In the genomic region with DNA sequence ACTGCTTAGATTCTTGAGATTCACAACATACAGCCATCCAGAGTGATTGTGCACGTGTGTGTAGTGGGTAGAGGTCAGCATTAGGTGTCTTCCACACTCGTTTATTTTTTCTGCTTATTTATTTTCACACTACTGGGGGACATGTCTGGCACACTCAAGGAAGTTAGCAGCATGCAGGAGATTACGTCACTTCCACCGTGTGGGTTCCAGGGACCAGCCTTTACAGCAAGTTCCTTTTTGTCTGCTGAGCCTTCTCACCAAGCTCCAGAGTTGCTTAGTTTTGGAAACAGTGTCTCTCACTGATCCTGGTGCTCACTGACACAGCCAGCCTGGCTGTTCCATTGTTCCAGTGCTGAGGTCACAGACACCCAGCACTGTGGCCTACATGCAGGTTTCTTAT, we compare ENCODE assay signal across 18 mouse cellular contexts. TPM values are rescaled to one million over a fixed set of nuclear protein-coding genes. Genes with fewer than 3 reads are reported as not detected.
A peak's percentile ranks its signal among the peaks of the same experiment; 100 is the strongest.
DNase-seq lines count a peak whose midpoint lies in the region; ATAC-seq and TF ChIP-seq lines count a peak whose summit lies in the region.
"Had no signal": no experiment of that assay in that cellular context is flagged by ENCODE, and none has a peak within 500 bp of the region (broad histone marks: within the 10 kb centered on the region; RNA-seq: fewer than 3 reads in every experiment).

No protein-coding gene starts in this region.

- no peaks in the 10 kb centered on the region for H3K27me3 ChIP-seq in kidney, adult 2 months (replicated peaks; ENCODE audit: control insufficient read depth, insufficient read depth, low read length)
- H3K27me3 ChIP-seq in kidney, embryonic 15.5 days, result peaks cover 8% of the 10 kb centered on the region
- H3K27me3 ChIP-seq in forebrain, embryonic 16.5 days (replicated peaks; ENCODE audit: control insufficient read depth, insufficient read depth, low read length), result peaks cover 2% of the 10 kb centered on the region; the same call in 1 of the 2 replicates
- H3K27me3 ChIP-seq in midbrain, embryonic 14.5 days (ENCODE audit: control insufficient read depth, insufficient read depth, low read length), result peaks cover 4% of the 10 kb centered on the region; the same call in 1 of the 2 replicates
- no peaks in the 10 kb centered on the region for H3K27me3 ChIP-seq in hindbrain, embryonic 16.5 days (replicated peaks; ENCODE audit: control insufficient read depth, insufficient read depth, low read length)
- H3K27me3 ChIP-seq: neural tube, embryonic 12.5 days; stomach, embryonic 15.5 days had no signal

- TF ChIP-seq CTCF in kidney, adult 2 months (conservative IDR thresholded peaks at IDR 0.05; ENCODE audit: insufficient read depth, insufficient read length, low read depth, low read length), result no peak

- H3K4me1 ChIP-seq in kidney, adult 2 months (ENCODE audit: control insufficient read depth, insufficient read depth, low read length), result peaks cover 5% of the 10 kb centered on the region; the same call in 1 of the 2 replicates
- peaks cover 11% of the 10 kb centered on the region for H3K4me1 ChIP-seq in kidney, embryonic 15.5 days
- peaks cover 11% of the 10 kb centered on the region for H3K4me1 ChIP-seq in forebrain, embryonic 16.5 days (replicated peaks; ENCODE audit: control insufficient read depth, insufficient read depth, low read length)
- H3K4me1 ChIP-seq in midbrain, embryonic 14.5 days (ENCODE audit: control insufficient read depth, insufficient read depth, low read length), result peaks cover 9% of the 10 kb centered on the region
- H3K4me1 ChIP-seq in hindbrain, embryonic 16.5 days (ENCODE audit: control insufficient read depth, insufficient read depth, low read depth, low read length), result peaks cover 10% of the 10 kb centered on the region

- no peak for ATAC-seq in kidney, embryonic 15.5 days (replicated peaks; ENCODE audit: low FRiP score)
- peak; percentile 81 for ATAC-seq in common myeloid progenitor, adult 5-6 weeks (replicated peaks; ENCODE audit: low read depth, poor library complexity, severe bottlenecking)
- peak; percentile 77 for ATAC-seq in megakaryocyte, adult 5-6 weeks (ENCODE audit: poor library complexity, severe bottlenecking)
- no peak for ATAC-seq in forebrain, embryonic 16.5 days
- no peak for ATAC-seq in midbrain, embryonic 14.5 days (ENCODE audit: low FRiP score, low TSS enrichment)
- no peak for ATAC-seq in hindbrain, embryonic 16.5 days
- ATAC-seq: hindbrain, postnatal 0 days; midbrain, embryonic 13.5 days had no signal

- H3K4me2 ChIP-seq in kidney, embryonic 15.5 days, result no peak overlapping the region
- no peak overlapping the region for H3K4me2 ChIP-seq in forebrain, embryonic 16.5 days (ENCODE audit: low read length)
- no peak overlapping the region for H3K4me2 ChIP-seq in midbrain, embryonic 14.5 days (ENCODE audit: low read length)
- H3K4me2 ChIP-seq in hindbrain, embryonic 16.5 days (ENCODE audit: low read length), result no peak overlapping the region
- H3K4me2 ChIP-seq: midbrain, embryonic 13.5 days; neural tube, embryonic 12.5 days; stomach, embryonic 15.5 days had no signal

- WGBS in kidney, adult 2 months, result 74% methylated on average over 4 of the region's 4 CpGs
- 85% methylated on average over 4 of the region's 4 CpGs for WGBS in kidney, embryonic 15.5 days
- WGBS in forebrain, embryonic 16.5 days, result 89% methylated on average over 4 of the region's 4 CpGs
- 87% methylated on average over 4 of the region's 4 CpGs for WGBS in midbrain, embryonic 14.5 days
- 84% methylated on average over 4 of the region's 4 CpGs for WGBS in hindbrain, embryonic 16.5 days

- H3K4me3 ChIP-seq in kidney, adult 2 months (ENCODE audit: insufficient read depth, low read depth, low read length), result no peak overlapping the region
- no peak overlapping the region for H3K4me3 ChIP-seq in kidney, embryonic 15.5 days (replicated peaks)
- H3K4me3 ChIP-seq in forebrain, embryonic 16.5 days (replicated peaks; ENCODE audit: low read length), result no peak overlapping the region
- H3K4me3 ChIP-seq in midbrain, embryonic 14.5 days (replicated peaks; ENCODE audit: low read depth, low read length), result no peak overlapping the region
- H3K4me3 ChIP-seq in hindbrain, embryonic 16.5 days (ENCODE audit: low read length), result no peak overlapping the region
- H3K4me3 ChIP-seq: erythroblast, embryonic 14.5 days; midbrain, embryonic 13.5 days; neural tube, embryonic 12.5 days; stomach, embryonic 15.5 days had no signal

- H3K36me3 ChIP-seq in kidney, adult 2 months (ENCODE audit: control insufficient read depth, insufficient read depth, low read length), result no peaks in the 10 kb centered on the region
- peaks cover 58% of the 10 kb centered on the region for H3K36me3 ChIP-seq in kidney, embryonic 15.5 days
- H3K36me3 ChIP-seq in forebrain, embryonic 16.5 days (ENCODE audit: control insufficient read depth, insufficient read depth), result peaks cover 10% of the 10 kb centered on the region
- peaks cover 40% of the 10 kb centered on the region for H3K36me3 ChIP-seq in midbrain, embryonic 14.5 days (ENCODE audit: control insufficient read depth, insufficient read depth, low read length)
- peaks cover 20% of the 10 kb centered on the region for H3K36me3 ChIP-seq in hindbrain, embryonic 16.5 days (ENCODE audit: control insufficient read depth, insufficient read depth, low read length)

- H3K9ac ChIP-seq in kidney, embryonic 15.5 days, result no peak overlapping the region
- H3K9ac ChIP-seq in forebrain, embryonic 16.5 days (replicated peaks; ENCODE audit: low read depth, low read length), result no peak overlapping the region
- no peak overlapping the region for H3K9ac ChIP-seq in midbrain, embryonic 14.5 days (replicated peaks; ENCODE audit: low read length)
- no peak overlapping the region for H3K9ac ChIP-seq in hindbrain, embryonic 16.5 days (ENCODE audit: low read depth, low read length)
- H3K9ac ChIP-seq: midbrain, embryonic 13.5 days; neural tube, embryonic 12.5 days; stomach, embryonic 15.5 days had no signal

- DNase-seq in kidney, adult 2 months, result peak; percentile 12
- DNase-seq in 416B (ENCODE audit: low read depth), result peak; percentile 87
- DNase-seq in midbrain, embryonic 14.5 days, result no peak
- DNase-seq: cerebellum, adult 18-20 months had no signal

- H3K27ac ChIP-seq in kidney, adult 2 months (ENCODE audit: insufficient read depth, low read depth, low read length), result no peak overlapping the region
- no peak overlapping the region for H3K27ac ChIP-seq in kidney, embryonic 15.5 days
- H3K27ac ChIP-seq in forebrain, embryonic 16.5 days (ENCODE audit: low read length), result no peak overlapping the region
- H3K27ac ChIP-seq in midbrain, embryonic 14.5 days (replicated peaks; ENCODE audit: low read depth, low read length), result no peak overlapping the region
- H3K27ac ChIP-seq in hindbrain, embryonic 16.5 days (ENCODE audit: low read depth, low read length), result no peak overlapping the region
- H3K27ac ChIP-seq: hindbrain, postnatal 0 days; midbrain, embryonic 13.5 days; neural tube, embryonic 12.5 days; stomach, embryonic 15.5 days had no signal

- no peaks in the 10 kb centered on the region for H3K9me3 ChIP-seq in kidney, embryonic 15.5 days (replicated peaks)
- H3K9me3 ChIP-seq in forebrain, embryonic 16.5 days (ENCODE audit: control insufficient read depth, low read length), result no peaks in the 10 kb centered on the region
- no peaks in the 10 kb centered on the region for H3K9me3 ChIP-seq in midbrain, embryonic 14.5 days (ENCODE audit: control insufficient read depth, low read length)
- no peaks in the 10 kb centered on the region for H3K9me3 ChIP-seq in hindbrain, embryonic 16.5 days (ENCODE audit: control insufficient read depth, low read length)
- H3K9me3 ChIP-seq: midbrain, embryonic 13.5 days; neural tube, embryonic 12.5 days; stomach, embryonic 15.5 days had no signal

- no peak for TF ChIP-seq POLR2A in kidney, adult 2 months (IDR thresholded peaks at IDR 0.05; ENCODE audit: low read depth, low read length)

RNA-seq across cellular contexts. Expression of gene Gm17324, which starts 2.8 kb away (rescaled TPM):
- polyA plus RNA-seq in kidney, adult 2 months (2012; rRNA removed), result 0.08 TPM in 1 of 2 replicates, not detected in the other
- 0.55 and 1.4 TPM in 2 replicates for polyA plus RNA-seq in kidney, embryonic 15.5 days (2015; fragmentation: Nextera tagmentation; extraction: Ambion mirVana)
- 0.41 TPM in 1 of 2 replicates, not detected in the other for total RNA-seq in common myeloid progenitor, adult 5-6 weeks (2017)
- total RNA-seq in megakaryocyte, adult 5-6 weeks (2015), result not detected in 2 replicates
- not detected in 2 replicates for total RNA-seq in megakaryocyte, adult 5-6 weeks (2017)
- polyA plus RNA-seq in forebrain, embryonic 16.5 days (2015; fragmentation: Nextera tagmentation; extraction: Ambion mirVana), result 1.0 and 1.3 TPM in 2 replicates
- 0.92 and 1.4 TPM in 2 replicates for polyA plus RNA-seq in midbrain, embryonic 14.5 days (2014; fragmentation: Nextera tagmentation; extraction: Ambion mirVana)
- 1.8 and 2.3 TPM in 2 replicates for polyA plus RNA-seq in hindbrain, embryonic 16.5 days (2015; fragmentation: Nextera tagmentation; extraction: Ambion mirVana)
- polyA plus RNA-seq: C2C12 had no signal

RNA-seq across cellular contexts. Expression of gene Mto1, which starts 3.4 kb away (rescaled TPM):
- polyA plus RNA-seq in kidney, adult 2 months (2012; rRNA removed), result 21.0 and 23.4 TPM in 2 replicates
- 26.7 and 27.9 TPM in 2 replicates for polyA plus RNA-seq in kidney, embryonic 15.5 days (2015; fragmentation: Nextera tagmentation; extraction: Ambion mirVana)
- 28.3 and 49.4 TPM in 2 replicates for total RNA-seq in common myeloid progenitor, adult 5-6 weeks (2017)
- total RNA-seq in megakaryocyte, adult 5-6 weeks (2015), result 21.1 and 22.3 TPM in 2 replicates
- 26.4 and 28.9 TPM in 2 replicates for total RNA-seq in megakaryocyte, adult 5-6 weeks (2017)
- polyA plus RNA-seq in forebrain, embryonic 16.5 days (2015; fragmentation: Nextera tagmentation; extraction: Ambion mirVana), result 30.7 and 31.1 TPM in 2 replicates
- 22.3 and 27.4 TPM in 2 replicates for polyA plus RNA-seq in midbrain, embryonic 14.5 days (2014; fragmentation: Nextera tagmentation; extraction: Ambion mirVana)
- 27.9 and 30.0 TPM in 2 replicates for polyA plus RNA-seq in hindbrain, embryonic 16.5 days (2015; fragmentation: Nextera tagmentation; extraction: Ambion mirVana)

RNA-seq across cellular contexts. Expression of gene Cgas, which starts 8.3 kb away (rescaled TPM):
- polyA plus RNA-seq in kidney, adult 2 months (2012; rRNA removed), result 0.19 and 0.36 TPM in 2 replicates
- polyA plus RNA-seq in kidney, embryonic 15.5 days (2015; fragmentation: Nextera tagmentation; extraction: Ambion mirVana), result 2.1 and 2.8 TPM in 2 replicates
- 19.8 and 22.1 TPM in 2 replicates for total RNA-seq in common myeloid progenitor, adult 5-6 weeks (2017)
- total RNA-seq in megakaryocyte, adult 5-6 weeks (2015), result 18.4 and 21.4 TPM in 2 replicates
- total RNA-seq in megakaryocyte, adult 5-6 weeks (2017), result 12.1 and 14.5 TPM in 2 replicates
- 0.54 and 0.84 TPM in 2 replicates for polyA plus RNA-seq in forebrain, embryonic 16.5 days (2015; fragmentation: Nextera tagmentation; extraction: Ambion mirVana)
- 0.28 and 0.58 TPM in 2 replicates for polyA plus RNA-seq in midbrain, embryonic 14.5 days (2014; fragmentation: Nextera tagmentation; extraction: Ambion mirVana)
- polyA plus RNA-seq in hindbrain, embryonic 16.5 days (2015; fragmentation: Nextera tagmentation; extraction: Ambion mirVana), result 0.54 and 0.79 TPM in 2 replicates

RNA-seq across cellular contexts. Expression of gene Eef1a1, which starts 37.6 kb away (rescaled TPM):
- polyA plus RNA-seq in kidney, adult 2 months (2012; rRNA removed), result 4,503 and 4,540 TPM in 2 replicates
- polyA plus RNA-seq in kidney, embryonic 15.5 days (2015; fragmentation: Nextera tagmentation; extraction: Ambion mirVana), result 4,779 and 4,974 TPM in 2 replicates
- total RNA-seq in common myeloid progenitor, adult 5-6 weeks (2017), result 14,048 and 16,425 TPM in 2 replicates
- 11,658 and 12,645 TPM in 2 replicates for total RNA-seq in megakaryocyte, adult 5-6 weeks (2015)
- 9,740 and 9,937 TPM in 2 replicates for total RNA-seq in megakaryocyte, adult 5-6 weeks (2017)
- 3,742 and 4,125 TPM in 2 replicates for polyA plus RNA-seq in forebrain, embryonic 16.5 days (2015; fragmentation: Nextera tagmentation; extraction: Ambion mirVana)
- 3,788 and 4,401 TPM in 2 replicates for polyA plus RNA-seq in midbrain, embryonic 14.5 days (2014; fragmentation: Nextera tagmentation; extraction: Ambion mirVana)
- polyA plus RNA-seq in hindbrain, embryonic 16.5 days (2015; fragmentation: Nextera tagmentation; extraction: Ambion mirVana), result 2,954 and 2,983 TPM in 2 replicates

RNA-seq across cellular contexts. Expression of gene Ddx43, which starts 55.8 kb away (rescaled TPM):
- polyA plus RNA-seq in kidney, adult 2 months (2012; rRNA removed), result not detected in 2 replicates
- 0.22 and 0.31 TPM in 2 replicates for polyA plus RNA-seq in kidney, embryonic 15.5 days (2015; fragmentation: Nextera tagmentation; extraction: Ambion mirVana)
- 0.37 and 0.82 TPM in 2 replicates for total RNA-seq in common myeloid progenitor, adult 5-6 weeks (2017)
- total RNA-seq in megakaryocyte, adult 5-6 weeks (2015), result 0.39 TPM in 1 of 2 replicates, not detected in the other
- 0.08 TPM in 1 of 2 replicates, not detected in the other for total RNA-seq in megakaryocyte, adult 5-6 weeks (2017)
- polyA plus RNA-seq in forebrain, embryonic 16.5 days (2015; fragmentation: Nextera tagmentation; extraction: Ambion mirVana), result 0.25 and 0.30 TPM in 2 replicates
- 0.35 and 0.53 TPM in 2 replicates for polyA plus RNA-seq in midbrain, embryonic 14.5 days (2014; fragmentation: Nextera tagmentation; extraction: Ambion mirVana)
- polyA plus RNA-seq in hindbrain, embryonic 16.5 days (2015; fragmentation: Nextera tagmentation; extraction: Ambion mirVana), result 0.29 and 0.44 TPM in 2 replicates
- total RNA-seq: hindbrain, postnatal 0 days; left cerebral cortex, postnatal 14 days had no signal
- polyA plus RNA-seq: C2C12; erythroblast, embryonic 14.5 days; heart, postnatal 0 days; liver, embryonic 16.5 days had no signal

Comparison
In these comparisons a context has a peak if more than half of its experiments do, and no peak if none do; other contexts are left out.
1. ATAC-seq: peak in common myeloid progenitor, adult 5-6 weeks (single experiment) and megakaryocyte, adult 5-6 weeks (single experiment); none in kidney, embryonic 15.5 days (single experiment), forebrain, embryonic 16.5 days (single experiment), midbrain, embryonic 14.5 days (single experiment) and hindbrain, embryonic 16.5 days (single experiment).